Mouse (Mus musculus) CH12.LX (cell line): Measurements from ENCODE around the gene Tmem255b. TPM values are rescaled to one million over a fixed set of nuclear protein-coding genes. Genes with fewer than 3 reads are reported as not detected.

Experiments used
- DNase-seq: peaks from one replicate; pipeline ENCODE4 v3.0.0-alpha.2; 2013; ENCODE audit errors: extremely low read depth
- H3K27ac ChIP-seq: 2 replicates; pipeline ENCODE4 v1.5.1; 2012; ENCODE audit warnings: low read depth, mild to moderate bottlenecking, control low read depth, moderate library complexity; ENCODE audit not compliant: insufficient read depth
- H3K27me3 ChIP-seq: replicated peaks from 2 replicates; pipeline ENCODE3; 2012; ENCODE audit warnings: inconsistent platforms
- H3K36me3 ChIP-seq, 2 experiments: replicated peaks in 1 of 2; 2 replicates each; pipeline versions ENCODE3 to v1.6.1; 2012; ENCODE audit warnings: inconsistent platforms in 1 of 2, low read length in 1 of 2, mild to moderate bottlenecking in 1 of 2, mixed read lengths in 1 of 2, moderate library complexity in 1 of 2; ENCODE audit not compliant: control insufficient read depth in 1 of 2, insufficient read depth in 1 of 2
- H3K4me1 ChIP-seq, 2 experiments: 2 replicates each; pipeline ENCODE4 v1.6.1; 2012; ENCODE audit warnings: inconsistent platforms in 1 of 2, moderate library complexity in 1 of 2; ENCODE audit not compliant: insufficient read depth in 2 of 2, control insufficient read depth in 1 of 2
- H3K4me2 ChIP-seq: 2 replicates; pipeline ENCODE4 v1.6.1; 2012; ENCODE audit warnings: low read depth, mild to moderate bottlenecking, control low read depth; ENCODE audit not compliant: poor library complexity, insufficient read depth, severe bottlenecking
- H3K4me3 ChIP-seq, 3 experiments: fragments of 150-350 bp in 1 of 3; sonication (generic) in 1 of 3; replicated peaks in 1 of 3; 2 replicates each; pipeline versions ENCODE3 to v1.5.1; 2011 to 2012; ENCODE audit warnings: low read depth in 2 of 3, low read length in 2 of 3, mild to moderate bottlenecking in 2 of 3, moderate library complexity in 2 of 3, control low read depth in 1 of 3, improper control_type of control experiment in 1 of 3, inconsistent platforms in 1 of 3, mixed read lengths in 1 of 3; ENCODE audit not compliant: poor library complexity in 1 of 3
- H3K79me2 ChIP-seq: replicated peaks from 2 replicates; pipeline ENCODE4 v1.6.1; 2012; ENCODE audit warnings: mild to moderate bottlenecking, moderate library complexity; ENCODE audit not compliant: control insufficient read depth, poor library complexity, insufficient read depth, severe bottlenecking; ENCODE audit errors: extremely low read depth
- H3K9ac ChIP-seq: 2 replicates; pipeline ENCODE4 v1.6.1; 2012; ENCODE audit warnings: low read depth, mild to moderate bottlenecking, control low read depth, moderate library complexity; ENCODE audit not compliant: insufficient read depth
- H3K9me3 ChIP-seq: replicated peaks from 2 replicates; pipeline ENCODE3; 2012; ENCODE audit warnings: low read length, inconsistent platforms, mixed read lengths
- CHD1 ChIP-seq: IDR thresholded peaks from 2 replicates; pipeline ENCODE4 v1.6.1; 2012; ENCODE audit warnings: low read depth, low read length, improper control_type of control experiment, inconsistent platforms
- HCFC1 ChIP-seq: IDR thresholded peaks from 2 replicates; pipeline ENCODE4 v1.6.1; 2012; ENCODE audit warnings: low read depth, mild to moderate bottlenecking, inconsistent platforms, low read length, improper control_type of control experiment
- JUN ChIP-seq: IDR thresholded peaks from 2 replicates; pipeline ENCODE4 v1.6.1; 2011; ENCODE audit warnings: low read depth, mild to moderate bottlenecking, low read length, improper control_type of control experiment, moderate library complexity; ENCODE audit not compliant: insufficient read depth
- MAZ ChIP-seq: IDR thresholded peaks from 2 replicates; pipeline ENCODE4 v1.6.1; 2012; ENCODE audit warnings: low read depth, mild to moderate bottlenecking, inconsistent platforms, low read length, improper control_type of control experiment, moderate library complexity
- MEF2A ChIP-seq: IDR thresholded peaks from 2 replicates; pipeline ENCODE4 v1.6.1; 2014; ENCODE audit warnings: low read depth, mild to moderate bottlenecking, inconsistent platforms, low read length, improper control_type of control experiment, borderline replicate concordance
- MXI1 ChIP-seq: IDR thresholded peaks from 2 replicates; pipeline ENCODE4 v1.6.1; 2011; ENCODE audit warnings: mild to moderate bottlenecking, low read depth, low read length, improper control_type of control experiment
- POLR2A ChIP-seq: IDR thresholded peaks from 2 replicates; pipeline ENCODE4 v1.6.1; 2011; ENCODE audit warnings: low read depth, mild to moderate bottlenecking, improper control_type of control experiment, low read length
- POLR2AphosphoS2 ChIP-seq: IDR thresholded peaks from 2 replicates; pipeline ENCODE4 v1.6.1; 2011; ENCODE audit warnings: low read depth, low read length, improper control_type of control experiment
- RAD21 ChIP-seq: IDR thresholded peaks from 2 replicates; pipeline ENCODE4 v1.6.1; 2011; ENCODE audit warnings: low read depth, mild to moderate bottlenecking, low read length, improper control_type of control experiment, moderate library complexity
- SIN3A ChIP-seq: IDR thresholded peaks from 2 replicates; pipeline ENCODE4 v1.6.1; 2012; ENCODE audit warnings: low read length, improper control_type of control experiment, inconsistent platforms
- SMC3 ChIP-seq: IDR thresholded peaks from 2 replicates; pipeline ENCODE4 v1.6.1; 2011; ENCODE audit warnings: low read depth, low read length, improper control_type of control experiment
- TBP ChIP-seq: conservative IDR thresholded peaks from 2 replicates; pipeline ENCODE4 v1.6.1; 2011; ENCODE audit warnings: low read depth, low read length, improper control_type of control experiment
- USF1 ChIP-seq: IDR thresholded peaks from 2 replicates; pipeline ENCODE4 v1.6.1; 2014; ENCODE audit warnings: low read depth, mild to moderate bottlenecking, inconsistent platforms, low read length, improper control_type of control experiment
- USF2 ChIP-seq: conservative IDR thresholded peaks from 2 replicates; pipeline ENCODE4 v1.6.1; 2011; ENCODE audit warnings: low read depth, low read length, improper control_type of control experiment
- ZMIZ1 ChIP-seq: IDR thresholded peaks from 2 replicates; pipeline ENCODE4 v1.6.1; 2012; ENCODE audit warnings: low read depth, mild to moderate bottlenecking, inconsistent platforms, low read length, improper control_type of control experiment
- ZNF384 ChIP-seq: IDR thresholded peaks from 2 replicates; pipeline ENCODE4 v1.6.1; 2012; ENCODE audit warnings: low read depth, low read length, improper control_type of control experiment, inconsistent platforms
- dilution Hi-C: fragments of 300-500 bp; cut with MboI; formaldehyde crosslinking; loops from 2 replicates; pipeline ENCODE4 v1.14.3; 2020; ENCODE audit warnings: low sequenced_read_pairs; ENCODE audit not compliant: extremely low pct_unique_long_range_greater_than_20kb, extremely low pct_ligation_motif_present
- in situ Hi-C: fragments of 300-500 bp; cut with MboI; formaldehyde crosslinking; loops from 3 replicates; pipeline ENCODE4 v1.14.3; 2019; ENCODE audit warnings: low sequenced_read_pairs, low pct_ligation_motif_present, low pct_unique_long_range_greater_than_20kb, mixed read lengths
- polyA plus RNA-seq: library from polyadenylated mRNA; unstranded; fragments of >175 nt; gene quantifications from 2 replicates; pipeline ENCODE4 v1.2.1, GENCODE M21; 2012; ENCODE audit warnings: low read depth; ENCODE audit not compliant: insufficient read length
- total RNA-seq, 2 experiments: library from RNA; depleted of rRNA; stranded (reverse); fragments of 300-350 nt in 1 of 2; fragments of >200 nt in 1 of 2; gene quantifications; 2 replicates each; pipeline ENCODE4 v1.2.3; 2012 to 2014

Tmem255b gene
- total and polyA plus RNA-seq, 3 experiments, result not detected

GRCm38 (mm10) chr8:13493858-13494631 is 59.1 kb downstream of the Tmem255b start, which contains the start of gene Gas6:
Gene Gas6 (minus strand): TSS chr8:13494490.
- in situ Hi-C loops (no loop called here), dilution Hi-C loops (no loop called here)
- peaks cover 20% of the 10 kb centered on the region for H3K27me3 ChIP-seq
- no peak within 1 kb of the TSS for H3K4me3 ChIP-seq
- H3K27ac ChIP-seq, result no peak within 1 kb of the TSS
- peaks cover 9% of the 10 kb centered on the region for H3K9me3 ChIP-seq
- no peaks in the 10 kb centered on the region for H3K36me3 ChIP-seq
- peaks cover 0 to 9% of the 10 kb centered on the region in 2 experiments; a peak in 2 of 4 replicates for H3K4me1 ChIP-seq
- H3K4me2 ChIP-seq, result no peak within 1 kb of the TSS
- no peak for TF ChIP-seq USF2
- no peak for TF ChIP-seq CHD1
- no peak for TF ChIP-seq SMC3
- no peak for TF ChIP-seq POLR2AphosphoS2
- no peak for TF ChIP-seq ZNF384
- TF ChIP-seq MXI1, result no peak
- no peak for TF ChIP-seq ZMIZ1
- no peak for TF ChIP-seq POLR2A
- no peak for TF ChIP-seq USF1
- DNase-seq, result no peak
- H3K9ac ChIP-seq, result no peak within 1 kb of the TSS
- H3K79me2 ChIP-seq, result no peaks in the 10 kb centered on the region

DNA sequence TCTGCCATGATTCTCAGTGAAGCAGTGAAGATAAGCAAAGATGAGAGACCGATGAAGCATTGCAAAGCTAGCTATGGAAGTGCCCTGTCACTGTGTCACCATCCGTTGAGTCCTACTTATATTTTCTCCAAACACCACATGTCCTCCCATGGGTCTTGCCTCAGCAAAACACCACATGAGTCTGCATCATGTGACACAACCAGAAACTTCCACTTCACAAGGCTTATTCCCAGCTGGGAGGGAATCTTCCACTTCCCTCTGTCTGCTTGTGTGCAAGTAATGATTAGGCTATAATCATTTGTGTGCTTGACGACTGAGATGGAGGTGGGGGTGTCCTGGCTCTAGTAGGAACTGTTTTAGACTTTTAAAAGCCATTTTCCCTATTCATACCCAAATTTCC is 66.2 kb downstream of the Tmem255b start:
- Histone ChIP-seq H3K27me3 (peaks cover 15% of the 10 kb centered on the region), H3K4me3 (no peak overlapping the region), H3K4me2 (no peak overlapping the region), H3K4me1 (peaks cover 0 to 21% of the 10 kb centered on the region in 2 experiments; a peak in 2 of 4 replicates), H3K27ac (no peak overlapping the region), H3K36me3 (no peaks in the 10 kb centered on the region), H3K9ac (no peak overlapping the region), H3K9me3 (peaks cover 4% of the 10 kb centered on the region), H3K79me2 (no peaks in the 10 kb centered on the region)
- no peak for TF ChIP-seq MXI1
- TF ChIP-seq ZNF384, result no peak
- TF ChIP-seq USF2, result no peak
- no peak for TF ChIP-seq MEF2A
- dilution Hi-C loops (no loop called here), in situ Hi-C loops (no loop called here)
- peak; percentile 11 for DNase-seq

GRCm38 (mm10) chr8:13503936-13504606 is 69.1 kb downstream of the Tmem255b start:
- Histone ChIP-seq H3K9me3 (peaks cover 4% of the 10 kb centered on the region), H3K27me3 (peaks cover 36% of the 10 kb centered on the region), H3K36me3 (no peaks in the 10 kb centered on the region), H3K9ac (no peak overlapping the region), H3K4me2 (no peak overlapping the region), H3K4me1 (peaks cover 0 to 21% of the 10 kb centered on the region in 2 experiments; a peak in 2 of 4 replicates), H3K79me2 (no peaks in the 10 kb centered on the region), H3K27ac (no peak overlapping the region), H3K4me3 (no peak overlapping the region)
- dilution Hi-C loops (no loop called here), in situ Hi-C loops (no loop called here)
- TF ChIP-seq HCFC1 (no peak), MAZ (no peak), TBP (no peak), USF2 (no peak), SMC3 (no peak), SIN3A (no peak), JUN (no peak), RAD21 (no peak)
- no peak for DNase-seq
